Mouse (Mus musculus) liver, embryonic 15.5 days (tissue): ENCODE measurements around the gene Abhd14b. TPM values are rescaled to one million over a fixed set of nuclear protein-coding genes. Genes with fewer than 3 reads are reported as not detected.

ENCODE experiments used
- ATAC-seq: fragments of 200-750 bp; cut with Nextera tagmentation; 2 replicates; pipeline ENCODE4 v1.8.0; 2017; ENCODE audit warnings: moderate number of reproducible peaks, mild to moderate bottlenecking, moderate library complexity; ENCODE audit not compliant: insufficient read depth
- H3K27ac ChIP-seq: fragments of 300-500 bp; sonication (generic); replicated peaks from 2 replicates; pipeline ENCODE4 v1.5.1; 2015; ENCODE audit warnings: mild to moderate bottlenecking, inconsistent platforms
- H3K27me3 ChIP-seq: fragments of 300-500 bp; sonication (generic); 2 replicates; pipeline ENCODE4 v1.6.1; 2015; ENCODE audit warnings: mild to moderate bottlenecking, inconsistent platforms
- H3K36me3 ChIP-seq: fragments of 300-500 bp; sonication (generic); replicated peaks from 2 replicates; pipeline ENCODE4 v1.6.1; 2015; ENCODE audit warnings: moderate library complexity, mild to moderate bottlenecking, inconsistent platforms
- H3K4me1 ChIP-seq: fragments of 300-500 bp; sonication (generic); replicated peaks from 2 replicates; pipeline ENCODE4 v1.6.1; 2015; ENCODE audit warnings: inconsistent platforms
- H3K4me2 ChIP-seq: fragments of 300-500 bp; sonication (generic); 2 replicates; pipeline ENCODE4 v1.6.1; 2015; ENCODE audit warnings: moderate library complexity, mild to moderate bottlenecking, inconsistent platforms
- H3K4me3 ChIP-seq: fragments of 300-500 bp; sonication (generic); replicated peaks from 2 replicates; pipeline ENCODE4 v1.5.1; 2015; ENCODE audit warnings: mild to moderate bottlenecking, inconsistent platforms
- H3K9ac ChIP-seq: fragments of 300-500 bp; sonication (generic); 2 replicates; pipeline ENCODE4 v1.6.1; 2015; ENCODE audit warnings: moderate library complexity, mild to moderate bottlenecking, inconsistent platforms
- H3K9me3 ChIP-seq: fragments of 300-500 bp; sonication (generic); replicated peaks from 2 replicates; pipeline ENCODE4 v1.6.1; 2016; ENCODE audit warnings: inconsistent platforms
- WGBS: fragments of 180-500 bp; shearing (Covaris S2); methylation state at CpG from one replicate; pipeline ENCODE4 v1.1.7; 2015; ENCODE audit warnings: mixed read lengths; ENCODE audit not compliant: insufficient replicate concordance; 5-methylcytosine and 5-hydroxymethylcytosine counted together
- polyA plus RNA-seq: library from polyadenylated mRNA; unstranded; fragments of >200 nt; fragmentation: Nextera tagmentation; extraction: Ambion mirVana; gene quantifications from 2 replicates; pipeline ENCODE4 v1.2.1, GENCODE M21; 2015

Abhd14b gene
- polyA plus RNA-seq, 1 experiment from 2014 or later, result 29.0 TPM

GRCm38 (mm10) chr9:106429221-106430014 is 17.8 kb upstream of the Abhd14b start, which contains the start of gene Rpl29:
Gene Rpl29 (plus strand): TSS chr9:106429454.
- Histone ChIP-seq H3K4me2 (peak within 1 kb of the TSS; percentile 88), H3K36me3 (peaks cover 41% of the 10 kb centered on the region), H3K9ac (peak within 1 kb of the TSS; percentile 86), H3K4me3 (peak within 1 kb of the TSS; percentile 85), H3K4me1 (peaks cover 53% of the 10 kb centered on the region), H3K9me3 (no peaks in the 10 kb centered on the region), H3K27ac (peak within 1 kb of the TSS; percentile 84), H3K27me3 (no peaks in the 10 kb centered on the region)
- under 1% methylated on average over 55 of the region's 55 CpGs for WGBS
- peak; percentile 79 for ATAC-seq

- Histone ChIP-seq H3K4me3 (peak overlapping the region; percentile 85), H3K27ac (peak overlapping the region; percentile 84), H3K36me3 (peaks cover 42% of the 10 kb centered on the region), H3K27me3 (no peaks in the 10 kb centered on the region), H3K9me3 (no peaks in the 10 kb centered on the region), H3K4me1 (peaks cover 58% of the 10 kb centered on the region), H3K4me2 (peak overlapping the region; percentile 88), H3K9ac (peak overlapping the region; percentile 86)
- no peak for ATAC-seq
- WGBS, result 0% methylated on average over 4 of the region's 4 CpGs
These were observed 17.3 kb upstream of the Abhd14b start for GRCm38 (mm10) chr9:106430015-106430264.

GRCm38 (mm10) chr9:106433389-106433788 is 13.9 kb upstream of the Abhd14b start:
- 65% methylated on average over 7 of the region's 7 CpGs for WGBS
- no peak overlapping the region for H3K4me3 ChIP-seq
- H3K4me2 ChIP-seq, result no peak overlapping the region; the same call in 1 of the 2 replicates
- peaks cover 42% of the 10 kb centered on the region for H3K36me3 ChIP-seq
- peak overlapping the region; percentile 25; the same call in 1 of the 2 replicates for H3K27ac ChIP-seq
- peaks cover 89% of the 10 kb centered on the region for H3K4me1 ChIP-seq
- H3K9ac ChIP-seq, result no peak overlapping the region
- no peaks in the 10 kb centered on the region for H3K9me3 ChIP-seq
- no peaks in the 10 kb centered on the region for H3K27me3 ChIP-seq
- ATAC-seq, result no peak

- H3K4me1 ChIP-seq, result peaks cover 72% of the 10 kb centered on the region
- 73% methylated on average over 9 of the region's 9 CpGs for WGBS
- no peak overlapping the region for H3K4me3 ChIP-seq
- peaks cover 29% of the 10 kb centered on the region for H3K36me3 ChIP-seq
- peak overlapping the region; percentile 80; the same call in 1 of the 2 replicates for H3K4me2 ChIP-seq
- H3K9ac ChIP-seq, result no peak overlapping the region
- ATAC-seq, result no peak
- H3K27ac ChIP-seq, result no peak overlapping the region
- H3K27me3 ChIP-seq, result no peaks in the 10 kb centered on the region
- H3K9me3 ChIP-seq, result no peaks in the 10 kb centered on the region
These were observed 10.7 kb upstream of the Abhd14b start for GRCm38 (mm10) chr9:106436566-106436965.

- Histone ChIP-seq H3K9me3 (no peaks in the 10 kb centered on the region), H3K27ac (no peak overlapping the region), H3K4me2 (no peak overlapping the region), H3K4me1 (peaks cover 43% of the 10 kb centered on the region), H3K9ac (no peak overlapping the region), H3K27me3 (no peaks in the 10 kb centered on the region), H3K4me3 (no peak overlapping the region), H3K36me3 (no peaks in the 10 kb centered on the region)
- WGBS, result 73% methylated on average over 5 of the region's 5 CpGs
- ATAC-seq, result no peak
These were observed 4.6 kb upstream of the Abhd14b start for GRCm38 (mm10) chr9:106442680-106443079.

- no peaks in the 10 kb centered on the region for H3K9me3 ChIP-seq
- H3K27me3 ChIP-seq, result no peaks in the 10 kb centered on the region
- no peak overlapping the region for H3K4me3 ChIP-seq
- H3K9ac ChIP-seq, result no peak overlapping the region
- WGBS, result 56% methylated on average over 4 of the region's 4 CpGs
- H3K27ac ChIP-seq, result no peak overlapping the region
- no peak overlapping the region for H3K4me2 ChIP-seq
- H3K36me3 ChIP-seq, result no peaks in the 10 kb centered on the region
- no peak for ATAC-seq
- peaks cover 42% of the 10 kb centered on the region for H3K4me1 ChIP-seq
These were observed 2.4 kb upstream of the Abhd14b start for GRCm38 (mm10) chr9:106444836-106445235.

- WGBS, result 31% methylated on average over 9 of the region's 9 CpGs
- 0 out of 2 replicates have a peak overlapping the region, but pooled peaks have one; percentile 51 for H3K9ac ChIP-seq
- peak overlapping the region; percentile 61 for H3K27ac ChIP-seq
These were observed 692 bp downstream of the Abhd14b start for GRCm38 (mm10) chr9:106447951-106448350.

GRCm38 (mm10) chr9:106448498-106449031 is 1.3 kb downstream of the Abhd14b start:
- Histone ChIP-seq H3K4me1 (peaks cover 69% of the 10 kb centered on the region), H3K36me3 (no peaks in the 10 kb centered on the region; the same call in 1 of the 2 replicates), H3K4me2 (peak overlapping the region; percentile 79), H3K9me3 (no peaks in the 10 kb centered on the region), H3K4me3 (peak overlapping the region; percentile 59), H3K9ac (peak overlapping the region; percentile 41), H3K27me3 (peaks cover 30% of the 10 kb centered on the region), H3K27ac (peak overlapping the region; percentile 73)
- WGBS, result under 1% methylated on average over 23 of the region's 23 CpGs
- ATAC-seq, result peak; percentile 33

More at GRCm38 (mm10) chr9:106447951-106448350, 692 bp downstream of the Abhd14b start:
- peak overlapping the region; percentile 79 for H3K4me2 ChIP-seq
- peak; percentile 8; the same call in 1 of the 2 replicates for ATAC-seq
- H3K4me3 ChIP-seq, result peak overlapping the region; percentile 59
- H3K4me1 ChIP-seq, result peaks cover 63% of the 10 kb centered on the region
- H3K9me3 ChIP-seq, result no peaks in the 10 kb centered on the region
- H3K36me3 ChIP-seq, result no peaks in the 10 kb centered on the region; the same call in 1 of the 2 replicates
- H3K27me3 ChIP-seq, result peaks cover 23% of the 10 kb centered on the region

GRCm38 (mm10) chr9:106449947-106450346 is 2.7 kb downstream of the Abhd14b start:
- Histone ChIP-seq H3K36me3 (no peaks in the 10 kb centered on the region; the same call in 1 of the 2 replicates), H3K27me3 (peaks cover 43% of the 10 kb centered on the region), H3K4me1 (peaks cover 82% of the 10 kb centered on the region), H3K4me2 (peak overlapping the region; percentile 29), H3K9ac (no peak overlapping the region), H3K27ac (no peak overlapping the region), H3K9me3 (no peaks in the 10 kb centered on the region), H3K4me3 (no peak overlapping the region)
- WGBS, result 81% methylated on average over 8 of the region's 8 CpGs
- no peak for ATAC-seq

- 0 out of 2 replicates have a peak overlapping the region, but pooled peaks have one; percentile 16 for H3K27ac ChIP-seq
- peaks cover 51% of the 10 kb centered on the region for H3K27me3 ChIP-seq
- no peak for ATAC-seq
- H3K4me2 ChIP-seq, result peak overlapping the region; percentile 29
- 47% methylated on average over 9 of the region's 9 CpGs for WGBS
- H3K9me3 ChIP-seq, result no peaks in the 10 kb centered on the region
- no peaks in the 10 kb centered on the region; the same call in 1 of the 2 replicates for H3K36me3 ChIP-seq
- peaks cover 82% of the 10 kb centered on the region for H3K4me1 ChIP-seq
- no peak overlapping the region for H3K9ac ChIP-seq
- H3K4me3 ChIP-seq, result no peak overlapping the region
These were observed 3.4 kb downstream of the Abhd14b start for GRCm38 (mm10) chr9:106450661-106451060.

GRCm38 (mm10) chr9:106451298-106451697 is 4.0 kb downstream of the Abhd14b start:
- ATAC-seq, result no peak
- Histone ChIP-seq H3K9me3 (no peaks in the 10 kb centered on the region), H3K36me3 (no peaks in the 10 kb centered on the region; the same call in 1 of the 2 replicates), H3K27ac (no peak overlapping the region), H3K4me1 (peaks cover 76% of the 10 kb centered on the region), H3K9ac (no peak overlapping the region), H3K4me3 (no peak overlapping the region), H3K27me3 (peaks cover 52% of the 10 kb centered on the region), H3K4me2 (peak overlapping the region; percentile 1; the same call in 1 of the 2 replicates)
- WGBS, result 69% methylated on average over 11 of the region's 11 CpGs
